Mouse (Mus musculus) myocyte (in vitro differentiated cells): ENCODE results near the gene Eif3i.

ENCODE experiments used
- CEBPB ChIP-seq: IDR thresholded peaks from 2 replicates; pipeline ENCODE4 v1.6.1; 2011; ENCODE audit warnings: mild to moderate bottlenecking, moderate library complexity; ENCODE audit not compliant: poor library complexity, insufficient read depth, severe bottlenecking
- POLR2A ChIP-seq: IDR thresholded peaks from one replicate; pipeline ENCODE4 v1.6.1; 2011; ENCODE audit warnings: low read depth, mild to moderate bottlenecking, control low read depth, moderate library complexity; ENCODE audit not compliant: insufficient read length

DNA sequence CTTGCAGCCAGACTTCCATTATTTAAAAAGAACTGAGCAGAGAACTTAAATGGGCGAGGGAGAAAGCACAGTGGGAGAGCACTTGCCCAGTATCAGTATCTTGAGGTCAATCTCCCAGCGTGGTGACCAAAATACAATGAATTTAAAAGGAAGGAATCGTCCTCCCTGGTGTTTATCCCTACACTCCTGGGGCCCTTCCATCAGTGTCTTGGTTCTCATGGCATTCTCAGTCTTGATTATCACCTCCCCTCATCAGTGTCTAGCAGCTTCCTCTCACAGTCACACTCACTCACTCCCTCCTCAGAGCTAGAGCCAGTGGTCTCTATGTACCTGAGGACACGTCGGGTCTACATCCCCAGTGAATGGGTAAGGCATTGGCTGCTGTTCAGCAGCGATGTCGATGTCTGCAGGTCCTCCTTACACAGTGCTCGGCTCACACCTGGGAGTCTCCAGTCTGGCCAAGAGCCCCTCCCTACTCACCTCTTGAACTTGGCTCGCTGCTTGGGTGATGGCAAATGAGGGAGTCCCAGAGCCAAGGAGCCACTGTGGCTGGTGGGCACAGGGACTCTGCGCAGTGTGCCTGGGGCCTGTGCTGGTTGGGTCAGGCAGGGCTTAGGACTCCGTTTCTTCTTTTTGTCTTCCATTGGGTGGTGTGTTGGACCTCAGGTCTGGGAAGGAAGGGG lies 21.8 kb upstream of the Eif3i start:
- TF ChIP-seq POLR2A (no peak), CEBPB (no peak)
